Mouse (Mus musculus) lung, postnatal 36 days (tissue): ENCODE measurements around the gene Strn4.
A peak's percentile ranks its signal among the peaks of the same experiment; 100 is the strongest.

Source experiments
- DNase-seq: peaks from one replicate; pipeline ENCODE4 v3.0.0; 2022; ENCODE audit warnings: mixed read lengths

The Strn4 gene

GRCm38 (mm10) chr7:16879796-16880547 is 64.3 kb downstream of the Strn4 start:
- DNase-seq = peak; percentile 49

GRCm38 (mm10) chr7:16880615-16881014 is 64.9 kb downstream of the Strn4 start:
- DNase-seq = no peak

- DNase-seq = no peak
Measured at GRCm38 (mm10) chr7:16883162-16883561, 67.5 kb downstream of the Strn4 start.

DNA sequence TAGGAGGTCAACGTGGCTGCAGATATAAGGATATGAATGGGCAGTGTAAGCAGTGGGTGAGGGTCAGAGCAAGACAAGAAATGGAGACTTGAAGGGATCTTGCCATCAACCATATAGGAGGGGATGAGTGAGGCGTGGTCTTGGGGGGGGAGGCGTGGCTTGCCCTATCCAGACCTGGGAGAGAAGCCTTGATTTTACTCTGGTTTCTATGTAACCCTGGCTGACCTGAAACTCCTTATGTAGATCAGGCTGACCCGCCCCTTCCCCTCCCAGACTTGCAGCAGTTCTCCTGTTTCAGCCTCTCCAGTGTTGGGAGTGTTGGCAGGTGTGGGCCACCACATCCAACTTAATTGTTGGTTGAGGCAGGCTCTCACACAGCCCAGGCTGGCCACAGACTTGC is 68.6 kb downstream of the Strn4 start:
- no peak for DNase-seq

DNA sequence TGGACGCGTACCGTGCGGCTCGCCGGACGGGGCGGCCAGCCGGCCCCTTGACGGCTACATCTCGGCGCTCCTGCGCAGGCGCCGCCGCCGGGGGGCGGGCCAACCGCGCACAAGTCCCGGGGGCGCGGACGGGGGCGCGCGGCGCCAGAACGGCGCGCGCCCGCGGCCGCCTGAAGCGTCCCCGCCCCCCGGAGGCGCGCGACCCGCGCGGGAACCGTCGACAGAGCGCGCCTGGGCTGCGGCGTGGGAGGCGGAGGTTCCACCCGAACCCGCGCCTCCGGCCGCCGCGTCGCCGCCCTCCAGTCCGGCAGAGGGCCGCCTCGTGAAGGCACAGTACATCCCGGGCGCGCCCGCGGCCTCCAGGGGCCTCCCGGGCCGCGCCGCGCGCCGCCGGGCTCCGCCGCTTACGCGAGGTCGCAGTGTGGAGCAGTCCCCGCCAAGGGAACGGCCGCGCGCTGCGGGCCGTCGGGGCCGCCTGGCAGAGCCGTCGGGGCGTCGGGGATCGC is 69.6 kb downstream of the Strn4 start:
- DNase-seq = no peak

DNA sequence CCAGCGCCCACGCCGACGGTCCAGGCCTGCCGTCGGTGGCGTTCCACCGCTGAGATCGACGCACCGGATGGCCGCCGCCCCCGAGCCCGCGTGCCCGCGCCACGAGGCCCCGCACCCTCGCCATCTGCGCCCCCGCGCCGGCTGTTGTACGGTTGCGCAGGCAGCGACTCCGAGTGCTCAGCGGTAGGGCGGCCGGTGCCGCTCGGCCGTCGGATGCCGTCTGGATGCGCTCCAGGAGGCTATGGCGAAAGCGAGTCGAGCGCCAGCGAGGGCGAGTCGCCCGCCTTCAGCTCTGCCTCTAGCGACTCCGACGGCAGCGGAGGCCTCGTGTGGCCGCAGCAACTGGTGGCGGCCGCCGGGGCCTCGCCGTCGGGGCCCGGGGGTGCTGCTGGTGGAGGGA is 70.2 kb downstream of the Strn4 start:
- DNase-seq = no peak
